Mouse (Mus musculus) mouse embryonic stem cell (cell line): Measurements from ENCODE around the gene Asf1b.

ENCODE experiments used
- in situ Hi-C, 2 experiments: fragments of 300-500 bp; cut with MboI; formaldehyde crosslinking; loops; 1 replicate in 1 of 2; 3 replicates in 1 of 2; pipeline ENCODE4 v1.14.3; 2019 to 2020; ENCODE audit warnings: low sequenced_read_pairs in 2 of 2, low pct_unique_long_range_greater_than_20kb in 1 of 2, mixed read lengths in 1 of 2; ENCODE audit not compliant: unreplicated experiment in 1 of 2

Asf1b gene

DNA sequence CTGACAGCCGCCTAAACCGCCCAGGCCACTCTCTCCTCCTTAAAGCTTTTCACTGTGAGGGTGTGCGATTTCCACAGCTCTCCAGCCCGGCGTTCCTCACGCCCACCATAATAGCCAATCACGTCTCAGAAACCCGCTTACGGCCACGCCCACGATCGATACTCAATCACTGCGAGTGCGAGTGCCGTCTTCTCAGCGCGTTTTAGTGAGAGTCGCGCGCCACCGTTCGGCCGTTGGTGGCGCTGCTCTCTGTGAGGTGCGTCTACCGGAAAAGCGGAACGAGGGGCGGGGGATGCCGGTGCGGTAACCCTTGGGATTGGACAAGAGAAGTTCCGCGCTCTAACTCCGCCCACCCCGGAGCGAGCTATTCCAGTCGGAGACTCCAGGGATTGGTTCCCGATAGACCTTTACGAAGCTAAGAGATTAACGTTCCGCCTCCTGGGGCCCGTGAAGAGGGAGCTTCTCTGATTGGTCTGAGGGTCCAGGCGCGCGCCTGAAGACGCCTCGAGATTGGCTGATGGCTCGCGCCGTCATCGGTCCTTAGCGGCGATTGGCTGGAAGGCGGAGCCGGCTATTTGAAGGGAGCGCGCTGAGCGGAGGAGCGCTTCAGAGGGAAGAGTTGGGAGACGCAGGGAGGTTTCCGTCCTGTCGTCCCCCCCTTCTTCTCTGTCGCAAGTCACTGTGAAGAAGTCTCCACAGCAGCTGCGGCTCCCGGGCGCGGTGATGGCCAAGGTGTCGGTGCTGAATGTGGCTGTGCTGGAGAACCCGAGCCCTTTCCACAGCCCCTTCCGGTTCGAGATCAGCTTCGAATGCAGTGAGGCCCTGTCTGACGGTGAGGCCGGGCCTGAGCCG is at the start of gene Asf1b, which contains the start of gene Gm10644:
Gene Asf1b (plus strand): TSS at position 402 of the 852 bp plus-strand sequence.
Gene Gm10644 (minus strand): TSS at position 100 of the 852 bp plus-strand sequence.
- in situ Hi-C loops: no loop called here

DNA sequence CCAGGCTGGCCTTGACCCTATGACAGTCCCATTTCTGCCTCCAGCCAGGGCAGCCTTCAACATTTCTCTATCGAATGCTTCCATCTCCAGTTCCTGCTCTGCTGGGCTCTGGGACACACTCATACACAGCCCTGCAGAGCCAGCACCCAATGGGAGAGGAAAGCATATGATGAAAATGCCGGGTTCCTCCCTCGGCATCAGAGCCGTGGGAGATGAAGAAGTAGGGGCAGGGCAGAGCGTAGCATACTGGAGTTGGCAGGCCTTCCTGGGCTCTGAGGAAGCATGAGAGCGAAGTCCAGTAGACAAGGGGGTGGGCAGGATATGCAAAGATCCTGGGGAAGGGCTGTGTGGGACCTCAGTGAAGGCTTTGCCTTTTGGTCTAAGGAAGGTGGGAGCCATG is 46.7 kb upstream of the Asf1b start:
- in situ Hi-C loops: no loop called here

DNA sequence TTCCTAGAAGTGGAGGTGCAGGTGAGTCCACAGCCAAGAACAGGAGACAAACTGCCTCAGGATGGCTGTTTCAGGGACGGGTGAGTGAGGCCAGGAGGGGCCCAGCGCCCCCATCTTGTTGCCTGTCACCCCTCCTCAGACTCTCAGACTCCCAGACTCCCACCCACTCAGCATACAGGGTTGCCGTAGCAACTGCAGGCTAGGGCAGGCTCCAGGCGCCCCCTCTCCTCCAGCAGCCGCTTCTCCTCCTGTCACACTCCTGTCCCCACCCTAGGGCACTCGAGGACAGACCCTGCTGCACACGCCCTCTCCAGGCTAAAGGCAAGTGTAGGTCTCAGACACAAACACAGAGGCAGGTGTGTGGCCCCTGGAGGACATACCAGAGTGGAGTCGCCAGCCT is 46.0 kb upstream of the Asf1b start:
- in situ Hi-C loops: no loop called here

DNA sequence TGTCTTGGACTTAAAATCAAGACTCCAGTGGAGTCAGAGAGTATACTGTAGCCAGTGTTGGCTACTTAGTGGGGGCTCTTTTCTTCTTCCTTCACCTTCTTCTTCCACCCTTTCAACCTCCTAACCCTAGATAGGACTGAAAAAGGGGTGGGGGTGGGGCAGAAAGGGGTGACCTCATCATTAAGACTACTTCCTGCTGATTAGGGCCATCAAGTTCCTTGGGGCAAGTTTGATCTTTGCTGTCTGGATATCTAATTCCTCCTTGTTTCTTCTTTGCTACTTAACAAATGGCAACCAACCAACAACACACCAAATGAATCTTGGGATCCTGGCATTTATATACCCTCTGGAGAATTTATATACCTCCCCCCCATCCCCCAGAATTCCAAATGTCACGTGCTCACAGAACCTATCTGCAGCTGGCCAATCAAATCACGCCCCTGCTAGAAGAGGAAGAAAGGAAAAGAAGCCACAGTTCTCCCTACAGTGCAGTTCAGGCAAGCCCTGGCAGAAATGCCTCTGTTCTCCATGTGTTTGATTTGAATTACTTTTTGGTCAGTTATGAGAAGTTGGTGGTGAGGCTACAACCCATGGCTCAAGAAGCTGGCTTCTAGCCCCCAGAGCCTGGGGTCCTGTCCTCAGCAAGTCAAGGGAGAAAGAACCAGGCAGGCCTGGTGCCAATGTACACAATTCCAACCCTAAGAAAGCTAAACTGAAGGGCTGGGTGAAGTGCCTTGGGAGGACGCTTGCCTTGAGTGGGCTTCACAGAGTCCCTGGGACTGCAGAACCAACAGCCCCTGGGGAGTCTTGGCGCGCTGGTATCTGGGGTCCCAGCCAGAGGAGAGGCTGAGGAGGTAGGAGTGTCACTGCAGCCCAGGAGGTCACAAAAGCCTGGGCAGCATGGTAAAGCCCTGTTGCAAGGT is 43.2 kb upstream of the Asf1b start:
- in situ Hi-C loops: no loop called here

DNA sequence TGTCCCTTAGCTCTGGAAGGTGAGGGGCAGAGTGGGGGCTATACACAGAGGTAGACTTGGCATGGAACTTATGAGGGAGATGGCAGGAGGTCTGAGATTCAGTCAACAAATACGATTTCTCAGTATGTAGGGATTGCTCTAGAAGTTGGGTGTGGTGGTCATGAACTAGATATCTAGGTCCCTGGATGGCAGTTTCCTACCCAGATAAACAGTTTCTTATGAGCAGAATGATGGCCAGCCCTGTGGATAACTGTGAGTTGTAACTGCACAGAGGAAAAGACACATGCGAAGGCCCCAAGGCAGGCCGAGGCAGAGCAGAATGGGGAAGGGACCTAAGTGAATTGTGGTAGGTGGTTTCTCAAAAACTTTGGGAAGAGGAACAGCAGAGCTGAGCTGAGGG is 41.1 kb upstream of the Asf1b start:
- in situ Hi-C loops: no loop called here

DNA sequence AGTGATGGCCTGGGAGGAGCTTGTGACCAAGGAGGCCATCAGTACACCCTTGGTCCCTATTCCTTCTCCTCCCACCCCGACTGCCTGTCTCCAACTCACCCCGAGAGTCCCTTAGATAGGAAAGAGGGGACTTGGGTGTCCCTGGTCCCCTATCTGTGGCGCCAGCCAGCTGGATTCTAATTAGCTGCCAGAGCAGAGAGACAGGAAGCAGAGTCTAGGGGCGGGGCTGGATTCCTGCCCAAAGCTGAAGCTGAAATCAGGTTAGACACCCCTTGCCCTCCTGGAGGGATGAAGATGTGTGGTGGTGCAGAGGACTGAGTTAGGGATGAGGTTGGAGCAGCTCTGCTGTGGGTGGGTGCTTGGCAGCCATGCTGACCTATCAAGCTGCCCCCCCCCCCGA is 40.4 kb upstream of the Asf1b start:
- in situ Hi-C loops: no loop called here

DNA sequence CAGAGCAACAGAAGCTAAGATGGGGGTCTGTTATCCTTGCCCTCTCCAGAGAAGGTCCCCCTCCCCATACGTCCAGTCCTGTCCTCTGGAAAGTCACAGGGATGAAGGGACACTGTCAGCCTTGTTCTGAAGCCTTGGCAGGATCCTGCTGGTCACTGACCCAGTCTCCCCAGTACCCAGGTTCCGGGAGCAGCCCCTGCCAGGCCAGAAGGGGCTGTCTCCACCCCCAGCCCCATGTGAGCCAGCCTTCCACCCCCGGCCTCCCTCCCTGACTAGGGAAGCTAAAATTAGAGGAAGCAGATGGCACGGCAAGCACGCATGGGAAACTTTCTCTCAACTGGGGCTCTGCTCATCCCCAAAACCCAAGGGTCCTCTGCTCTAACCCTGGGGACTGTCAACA is 39.3 kb upstream of the Asf1b start:
- in situ Hi-C loops: no loop called here

DNA sequence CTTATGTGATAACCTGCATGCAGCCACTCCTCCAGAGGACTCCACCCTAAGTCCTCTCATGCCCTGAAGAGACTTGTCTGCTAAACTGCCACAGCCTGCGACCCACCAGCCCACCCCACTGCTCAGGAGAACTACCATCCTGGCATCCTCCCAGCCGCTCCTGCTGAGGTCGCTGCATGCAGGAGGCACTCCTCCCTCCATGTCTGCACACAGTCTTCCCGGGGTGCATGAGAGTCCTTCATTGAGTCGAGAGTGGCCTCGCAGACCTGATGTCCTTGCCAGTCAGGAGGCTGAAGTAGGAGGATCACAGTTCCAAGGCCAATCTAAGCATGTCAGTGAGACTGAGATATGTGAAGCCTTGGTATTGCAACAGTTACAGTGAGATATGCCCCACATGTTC is 37.7 kb upstream of the Asf1b start:
- in situ Hi-C loops: no loop called here

DNA sequence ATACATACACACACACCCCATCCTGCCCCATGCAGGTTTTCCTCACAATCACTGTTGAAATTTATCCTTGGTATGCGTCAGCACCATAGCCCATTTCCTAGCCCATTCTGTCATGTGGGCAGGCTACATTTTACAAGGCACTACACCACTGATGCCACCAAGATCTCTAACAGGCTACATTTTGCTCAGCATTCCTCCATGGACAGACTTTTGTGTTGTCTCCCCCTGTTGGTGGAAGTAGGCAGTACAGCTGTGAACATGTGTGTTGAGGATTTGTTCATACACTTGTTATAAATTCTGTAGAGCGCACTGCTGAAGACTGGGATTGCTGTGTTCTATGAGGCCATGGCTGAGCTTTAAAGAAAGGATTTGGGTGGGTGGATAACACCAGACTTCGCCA is 33.7 kb upstream of the Asf1b start:
- in situ Hi-C loops: no loop called here

DNA sequence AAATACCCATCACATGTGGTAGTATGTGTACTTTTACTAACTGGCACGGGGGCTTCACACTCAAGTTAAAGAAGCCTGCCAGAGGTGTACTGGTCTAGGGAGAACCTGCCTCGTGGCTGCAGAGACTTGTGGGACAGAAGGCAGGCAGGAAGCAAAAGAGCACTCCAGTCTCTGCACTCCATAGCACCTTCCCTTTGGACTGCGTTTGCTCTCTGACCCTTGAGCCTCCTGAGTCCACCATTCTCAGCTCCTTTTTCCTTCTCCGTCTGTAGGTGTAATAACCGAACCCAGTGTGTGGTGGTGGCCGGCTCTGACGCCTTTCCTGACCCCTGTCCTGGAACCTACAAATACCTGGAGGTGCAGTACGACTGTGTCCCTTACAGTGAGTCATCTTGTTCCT is 32.6 kb upstream of the Asf1b start:
- in situ Hi-C loops: no loop called here

DNA sequence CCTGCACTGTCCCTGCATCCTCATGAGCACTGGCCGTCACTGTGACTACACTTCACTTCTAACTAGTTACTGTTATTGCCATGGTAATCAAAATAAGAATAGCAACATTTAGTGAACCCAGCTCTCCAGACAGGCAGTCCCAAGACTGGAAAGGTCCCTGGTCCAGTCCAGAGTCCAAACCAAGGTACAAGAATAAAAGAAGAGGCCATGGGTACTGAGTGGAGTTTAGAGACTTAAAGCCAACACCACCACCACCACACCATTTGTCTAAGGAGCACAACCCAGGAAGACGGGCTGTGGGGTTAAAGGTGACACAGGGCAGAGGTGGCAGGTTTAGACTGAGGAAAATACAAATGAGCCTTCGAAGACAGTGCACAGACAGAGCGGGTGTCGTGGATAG is 30.7 kb upstream of the Asf1b start:
- in situ Hi-C loops: no loop called here

DNA sequence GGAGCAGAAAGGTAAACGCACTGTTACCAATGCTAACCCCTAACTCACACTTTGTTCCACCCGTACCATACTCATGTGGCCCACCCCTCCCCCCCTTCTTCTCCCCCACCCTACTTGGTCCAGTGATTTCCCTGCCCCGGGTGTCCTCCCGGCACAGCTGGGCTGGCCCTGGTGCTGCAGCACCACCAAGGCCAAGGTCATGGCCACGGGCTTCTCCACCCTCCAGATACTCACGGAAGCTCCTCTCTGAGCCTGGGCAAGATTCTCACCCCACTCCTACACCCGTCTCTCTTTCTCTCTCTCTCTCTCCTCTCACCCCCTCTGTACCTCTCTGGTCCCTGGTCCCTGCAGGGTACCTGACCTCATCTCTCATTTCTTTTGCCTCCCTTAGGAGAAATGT is 29.0 kb upstream of the Asf1b start:
- in situ Hi-C loops: no loop called here

DNA sequence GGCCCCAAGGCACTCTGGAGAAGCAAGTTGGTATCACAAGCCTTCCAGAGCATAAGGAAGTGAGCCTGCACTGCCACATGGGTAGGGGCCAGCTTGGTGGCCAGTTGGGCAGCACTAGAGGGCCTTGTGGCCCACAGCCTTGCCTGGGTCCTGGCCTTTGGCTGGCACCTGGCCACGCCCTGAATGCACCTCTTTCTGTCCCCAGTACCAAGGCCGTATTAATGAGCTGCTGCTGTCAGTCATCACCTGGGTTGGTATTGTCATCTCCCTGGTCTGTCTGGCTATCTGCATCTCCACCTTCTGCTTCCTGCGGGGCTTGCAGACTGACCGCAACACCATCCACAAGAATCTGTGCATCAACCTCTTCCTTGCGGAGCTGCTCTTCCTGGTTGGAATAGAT is 21.1 kb upstream of the Asf1b start:
- in situ Hi-C loops: no loop called here

DNA sequence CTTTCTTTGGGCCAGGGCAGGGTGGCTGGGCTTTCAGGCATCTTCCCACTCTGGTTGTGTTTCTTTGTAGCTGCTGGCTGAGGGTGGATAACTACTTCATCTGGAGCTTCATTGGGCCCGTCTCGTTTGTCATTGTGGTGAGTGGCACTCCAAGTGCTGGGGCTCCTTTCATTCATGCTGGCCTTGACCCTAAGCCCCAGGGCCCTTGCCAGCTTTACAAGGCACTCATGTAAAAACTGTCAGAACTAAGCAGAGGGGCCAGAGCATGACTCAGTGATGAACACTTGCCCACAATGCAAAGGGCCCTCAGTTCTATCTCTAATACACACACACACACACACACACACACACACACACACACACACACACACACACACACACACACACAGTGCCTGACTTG is 20.3 kb upstream of the Asf1b start:
- in situ Hi-C loops: no loop called here

DNA sequence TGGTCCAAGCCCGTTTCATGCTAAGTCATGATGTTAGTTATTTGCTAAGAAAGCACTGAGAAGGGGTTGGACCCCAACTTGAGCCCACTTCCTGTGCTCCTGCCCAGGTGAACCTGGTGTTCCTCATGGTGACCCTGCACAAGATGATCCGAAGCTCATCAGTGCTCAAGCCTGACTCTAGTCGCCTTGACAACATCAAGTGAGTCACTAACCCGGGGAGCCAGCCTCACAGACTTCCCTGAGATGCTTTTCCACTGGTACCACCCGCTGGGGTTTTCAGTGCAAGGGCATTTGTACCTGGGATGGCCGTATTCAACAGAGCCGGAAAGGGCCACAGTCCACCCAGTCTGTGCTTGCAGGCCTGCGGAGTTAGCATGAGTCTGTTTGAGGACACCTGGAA is 19.9 kb upstream of the Asf1b start:
- in situ Hi-C loops: no loop called here

DNA sequence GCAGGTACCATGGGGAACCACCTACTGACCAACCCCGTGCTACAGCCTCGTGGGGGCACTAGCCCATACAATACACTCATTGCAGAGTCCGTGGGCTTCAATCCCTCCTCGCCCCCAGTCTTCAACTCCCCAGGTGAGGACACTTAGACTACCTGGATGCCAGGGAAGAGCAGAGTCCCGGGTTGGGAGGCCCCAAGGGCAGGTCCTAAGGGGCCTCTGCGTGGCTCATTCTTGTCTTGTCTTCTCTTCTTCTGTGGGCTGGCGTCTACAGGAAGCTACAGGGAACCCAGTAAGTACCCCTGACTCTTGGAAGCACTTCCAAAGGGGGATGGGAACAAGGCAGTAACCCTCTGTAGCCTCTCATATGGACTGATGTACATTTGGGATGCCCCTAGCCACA is 17.7 kb upstream of the Asf1b start:
- in situ Hi-C loops: no loop called here

DNA sequence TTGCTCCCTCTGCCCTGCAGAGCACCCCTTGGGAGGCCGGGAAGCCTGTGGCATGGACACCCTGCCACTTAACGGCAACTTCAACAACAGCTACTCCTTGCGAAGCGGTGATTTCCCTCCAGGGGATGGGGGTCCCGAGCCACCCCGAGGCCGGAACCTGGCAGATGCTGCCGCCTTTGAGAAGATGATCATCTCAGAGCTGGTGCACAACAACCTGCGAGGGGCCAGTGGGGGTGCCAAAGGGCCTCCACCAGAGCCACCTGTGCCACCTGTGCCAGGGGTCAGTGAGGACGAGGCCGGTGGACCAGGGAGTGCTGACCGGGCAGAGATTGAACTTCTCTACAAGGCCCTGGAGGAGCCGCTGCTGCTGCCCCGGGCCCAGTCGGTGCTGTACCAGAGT is 17.0 kb upstream of the Asf1b start:
- in situ Hi-C loops: no loop called here

DNA sequence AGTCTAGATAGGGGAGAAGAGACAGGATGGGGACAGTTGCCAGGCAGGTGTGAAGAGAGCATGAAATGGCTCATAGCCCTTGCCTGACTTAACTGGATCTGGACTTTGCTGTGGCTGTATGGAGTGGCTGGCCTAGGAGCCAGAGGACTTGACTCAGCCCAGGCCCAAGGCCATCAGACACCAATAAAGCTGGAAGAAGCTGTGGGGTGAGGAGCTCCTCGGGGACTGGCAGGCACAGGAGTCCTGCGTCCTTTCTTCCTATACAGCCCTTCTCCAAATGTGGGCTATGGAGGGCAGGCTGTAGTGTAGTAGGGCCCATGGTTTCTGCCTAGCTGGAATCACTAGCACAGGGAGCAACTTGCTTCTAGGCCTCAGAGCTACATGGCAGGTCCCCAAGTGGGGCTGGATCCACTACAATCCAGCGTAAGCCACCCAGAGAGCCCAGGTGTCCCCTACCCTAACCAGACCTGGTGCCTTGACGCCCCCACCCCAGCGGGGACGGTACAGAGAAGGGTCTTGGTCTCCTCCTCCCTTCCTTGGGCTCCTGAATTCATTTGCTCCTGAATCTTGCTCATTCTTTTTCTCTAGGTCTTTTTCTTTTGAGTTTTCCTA is 14.1 kb upstream of the Asf1b start:
- in situ Hi-C loops: no loop called here

DNA sequence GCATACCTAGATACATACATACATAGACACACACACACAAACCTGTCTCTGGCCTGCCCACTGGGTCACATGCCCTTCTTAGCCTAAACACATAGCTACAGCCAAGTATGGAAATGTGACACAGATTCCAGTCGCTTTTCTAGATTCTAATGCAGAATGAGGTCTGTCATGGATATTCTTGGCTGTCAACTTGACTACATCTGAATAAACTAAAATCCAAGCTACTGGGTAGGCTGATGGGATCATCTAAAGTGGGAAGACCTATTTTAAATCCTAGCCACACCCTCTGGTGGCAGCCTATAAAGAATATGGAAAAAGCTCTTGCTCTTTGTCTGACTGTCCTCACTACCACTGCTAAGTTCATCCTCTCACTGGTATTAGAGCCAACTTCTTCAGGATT is 12.9 kb upstream of the Asf1b start:
- in situ Hi-C loops: no loop called here
